Mouse (Mus musculus) spleen, adult 2 months (tissue): ENCODE measurements around the gene Srgap2. TPM values are rescaled to one million over a fixed set of nuclear protein-coding genes. Genes with fewer than 3 reads are reported as not detected.
A peak's percentile ranks its signal among the peaks of the same experiment; 100 is the strongest.

Experiments
- DNase-seq, 2 experiments: peaks; one replicate each; pipeline versions ENCODE4 v3.0.0 to v3.0.0-alpha.2; 2012 to 2021; ENCODE audit warnings: low spot score in 2 of 2, low read depth in 1 of 2
- H3K27ac ChIP-seq: fragments of 200-500 bp; 2 replicates; pipeline ENCODE4 v1.5.1; 2012; ENCODE audit warnings: low read length, inconsistent platforms; ENCODE audit not compliant: insufficient read depth
- H3K27me3 ChIP-seq: fragments of 200-500 bp; 2 replicates; pipeline ENCODE4 v1.6.1; 2012; ENCODE audit warnings: mild to moderate bottlenecking, moderate library complexity, low read length, inconsistent platforms; ENCODE audit not compliant: control insufficient read depth, insufficient read depth
- H3K36me3 ChIP-seq: fragments of 200-500 bp; 2 replicates; pipeline ENCODE4 v1.6.1; 2012; ENCODE audit warnings: mild to moderate bottlenecking, low read length, inconsistent platforms; ENCODE audit not compliant: control insufficient read depth, insufficient read depth
- H3K4me1 ChIP-seq: fragments of 200-500 bp; 2 replicates; pipeline ENCODE4 v1.6.1; 2011; ENCODE audit warnings: inconsistent platforms; ENCODE audit not compliant: control insufficient read depth, insufficient read depth, insufficient read length
- H3K4me3 ChIP-seq: fragments of 200-500 bp; 2 replicates; pipeline ENCODE4 v1.5.1; 2011; ENCODE audit warnings: mild to moderate bottlenecking, inconsistent platforms; ENCODE audit not compliant: insufficient read depth, insufficient read length; ENCODE audit errors: extremely low read depth
- CTCF ChIP-seq: fragments of 200-500 bp; IDR thresholded peaks from 2 replicates; pipeline ENCODE4 v1.5.1; 2011; ENCODE audit warnings: mild to moderate bottlenecking, inconsistent platforms; ENCODE audit not compliant: insufficient read depth, insufficient read length, insufficient replicate concordance; ENCODE audit errors: extremely low read depth
- POLR2A ChIP-seq: fragments of 200-500 bp; IDR thresholded peaks from 2 replicates; pipeline ENCODE4 v1.6.1; 2011; ENCODE audit warnings: low read depth, low read length, inconsistent platforms
- WGBS: fragments of 180-500 bp; shearing (Covaris S2); methylation state at CpG from one replicate; pipeline ENCODE4 v1.1.7; 2018; 5-methylcytosine and 5-hydroxymethylcytosine counted together
- polyA plus RNA-seq: library from polyadenylated mRNA; depleted of rRNA; stranded (reverse); fragments of >200 nt; gene quantifications from 2 replicates; pipeline ENCODE4 v1.2.3, GENCODE M21; 2012

The Srgap2 gene
- polyA plus RNA-seq, 1 experiment, result 11.0 TPM

DNA sequence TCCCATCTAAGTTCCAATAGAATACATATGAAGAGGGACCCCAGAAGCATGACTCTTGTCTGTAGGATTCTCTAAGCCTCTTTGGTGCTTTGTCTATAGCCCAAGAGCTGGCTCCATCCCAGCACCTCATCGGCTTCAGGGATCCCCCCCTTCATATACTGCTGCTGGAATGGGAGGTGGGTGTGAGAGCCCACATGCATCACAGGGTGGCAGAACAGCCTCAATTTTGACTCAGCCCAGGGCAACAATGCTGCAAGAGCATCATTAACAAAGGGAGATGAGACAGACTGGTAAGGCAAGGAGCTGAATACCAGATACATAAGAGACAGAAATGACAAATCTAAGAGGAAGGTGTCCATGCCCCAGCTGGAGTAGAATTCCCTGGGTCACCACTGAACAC is 243.0 kb downstream of the Srgap2 start:
- no peak for DNase-seq
- peaks cover 3% of the 10 kb centered on the region; the same call in 1 of the 2 replicates for H3K4me1 ChIP-seq
- H3K27ac ChIP-seq, result no peak overlapping the region
- H3K4me3 ChIP-seq, result no peak overlapping the region
- no peak for TF ChIP-seq CTCF
- no peak for TF ChIP-seq POLR2A
- H3K27me3 ChIP-seq, result no peaks in the 10 kb centered on the region
- no peaks in the 10 kb centered on the region for H3K36me3 ChIP-seq
- 96% methylated on average over 1 of the region's 1 CpGs for WGBS

DNA sequence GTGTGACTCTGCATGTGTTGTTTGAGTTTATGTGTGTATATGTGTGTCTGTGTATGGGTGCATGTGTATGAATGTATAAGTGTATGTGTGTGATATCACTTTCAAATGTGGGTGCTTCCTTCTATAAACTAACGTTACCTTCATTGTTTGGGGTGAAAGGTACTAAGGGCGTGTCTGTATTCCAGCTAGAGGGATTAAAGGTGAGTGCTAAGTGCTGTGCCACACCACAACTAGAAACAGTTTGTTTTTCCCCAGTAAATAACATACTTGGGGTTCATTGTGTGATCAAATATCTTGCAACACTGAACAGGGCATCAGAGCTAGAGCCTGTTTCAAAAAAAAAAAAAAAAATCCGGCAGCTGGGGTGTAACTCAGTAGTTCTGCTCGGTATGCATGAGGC is 245.4 kb downstream of the Srgap2 start:
- peaks cover 3% of the 10 kb centered on the region; the same call in 1 of the 2 replicates for H3K4me1 ChIP-seq
- no peak for DNase-seq
- no peak overlapping the region for H3K27ac ChIP-seq
- no peaks in the 10 kb centered on the region for H3K36me3 ChIP-seq
- no peaks in the 10 kb centered on the region for H3K27me3 ChIP-seq
- no peak overlapping the region for H3K4me3 ChIP-seq
- no peak for TF ChIP-seq CTCF
- no peak for TF ChIP-seq POLR2A
- WGBS, result 83% methylated on average over 4 of the region's 4 CpGs

DNA sequence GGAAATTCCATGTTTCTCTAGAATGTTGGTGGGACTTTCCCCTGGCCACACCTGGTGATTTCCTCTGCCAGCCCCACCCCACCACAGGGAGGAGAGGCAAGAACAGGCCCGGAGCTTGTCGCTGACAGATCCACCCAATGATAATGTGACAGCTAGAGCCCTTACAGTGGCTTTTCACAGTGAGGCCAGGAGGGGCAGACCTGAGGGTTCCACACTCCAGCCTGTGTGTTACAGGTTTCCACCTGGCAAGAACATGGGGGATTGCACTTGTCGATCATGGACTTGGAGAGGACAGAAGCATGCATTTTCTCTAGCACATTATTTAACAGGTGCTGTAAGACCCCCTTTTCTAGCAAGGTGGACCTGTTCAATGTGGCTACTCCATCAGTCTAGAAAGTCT is 246.9 kb downstream of the Srgap2 start:
- H3K4me1 ChIP-seq, result peaks cover 3% of the 10 kb centered on the region; the same call in 1 of the 2 replicates
- TF ChIP-seq CTCF (no peak), POLR2A (no peak)
- no peaks in the 10 kb centered on the region for H3K36me3 ChIP-seq
- DNase-seq, result peak in 1 of 2 experiments; percentile 27
- H3K4me3 ChIP-seq, result no peak overlapping the region
- WGBS, result 45% methylated on average over 3 of the region's 3 CpGs
- 0 out of 2 replicates have a peak overlapping the region, but pooled peaks have one; percentile 15 for H3K27ac ChIP-seq
- no peaks in the 10 kb centered on the region for H3K27me3 ChIP-seq

DNA sequence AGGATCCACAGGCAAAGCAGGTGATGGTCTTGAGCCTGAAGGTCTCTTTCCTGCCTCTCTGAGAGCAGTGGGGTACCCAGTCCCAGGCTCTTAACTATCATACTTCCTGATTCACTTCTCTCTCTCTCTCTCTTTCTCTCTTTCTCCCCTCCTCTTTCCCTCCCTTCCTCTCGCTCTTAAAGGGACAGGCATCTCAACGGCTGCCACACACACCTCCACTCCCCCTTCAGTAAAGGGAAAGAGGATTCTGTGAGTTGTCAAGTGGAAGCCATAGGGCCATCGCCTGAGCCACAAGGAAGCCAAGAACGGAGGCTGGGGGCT is 247.7 kb downstream of the Srgap2 start, which contains the start of gene Ikbke:
TSS of gene Ikbke (minus strand) at position 151 of the 321 bp plus-strand sequence.
- no peaks in the 10 kb centered on the region for H3K27me3 ChIP-seq
- H3K27ac ChIP-seq, result peak within 1 kb of the TSS; percentile 77
- H3K36me3 ChIP-seq, result no peaks in the 10 kb centered on the region
- H3K4me1 ChIP-seq, result peaks cover 3% of the 10 kb centered on the region; the same call in 1 of the 2 replicates
- H3K4me3 ChIP-seq, result peak within 1 kb of the TSS; percentile 59
- DNase-seq, result no peak
- WGBS, result 9% methylated on average over 4 of the region's 4 CpGs
- no peak; the same call in 1 of the 2 replicates for TF ChIP-seq POLR2A
- TF ChIP-seq CTCF, result no peak

DNA sequence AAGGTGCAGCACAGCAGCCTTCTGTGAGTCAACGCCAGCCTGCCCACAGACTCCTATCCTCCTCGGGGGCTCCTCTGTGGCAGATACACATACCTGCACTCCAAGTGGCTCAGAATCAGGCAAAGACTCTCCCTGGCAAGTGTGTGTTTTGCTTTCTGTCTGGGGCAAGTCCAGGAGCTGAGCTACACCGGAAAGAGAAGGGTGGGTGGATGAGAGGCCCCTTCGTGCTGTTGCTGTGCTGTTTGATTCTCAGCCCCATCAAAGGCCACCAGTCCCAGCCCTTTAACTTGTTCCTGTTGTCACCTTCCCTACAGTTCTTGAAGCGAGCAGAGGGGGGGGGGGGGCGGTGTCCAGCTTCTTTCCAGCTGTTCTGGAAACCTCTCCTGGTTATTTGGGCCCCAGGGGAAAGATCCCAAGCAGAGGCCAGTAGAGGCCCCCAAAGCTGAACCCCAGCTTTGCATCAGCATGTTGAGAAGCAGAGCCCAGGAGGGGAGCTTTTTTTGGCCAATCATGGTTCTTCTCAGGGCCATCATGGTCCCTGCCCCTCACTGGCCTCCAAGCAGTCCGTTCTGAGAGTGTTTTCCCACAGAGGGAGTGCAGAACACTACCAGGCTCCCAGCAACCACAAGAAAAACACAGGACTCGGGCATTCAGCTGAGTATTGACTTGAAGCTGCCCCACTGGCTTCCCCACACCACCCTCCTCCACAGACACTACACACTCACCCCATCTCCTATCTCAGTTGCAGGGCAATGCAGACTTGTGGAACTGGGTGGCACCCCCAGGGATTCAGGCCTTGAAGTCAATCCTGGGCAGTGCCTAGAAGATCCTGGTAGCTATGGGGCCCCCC is 248.3 kb downstream of the Srgap2 start:
- whole genome bisulfite sequencing, result 11% methylated on average over 8 of the region's 8 CpGs
- H3K4me3 ChIP-seq, result peak overlapping the region; percentile 59
- no peaks in the 10 kb centered on the region for H3K27me3 ChIP-seq
- no peaks in the 10 kb centered on the region for H3K36me3 ChIP-seq
- H3K27ac ChIP-seq, result peak overlapping the region; percentile 77
- H3K4me1 ChIP-seq, result peaks cover 3% of the 10 kb centered on the region; the same call in 1 of the 2 replicates
- DNase-seq, result peak in 1 of 2 experiments; percentile 20
- TF ChIP-seq POLR2A, result no peak
- no peak for TF ChIP-seq CTCF

DNA sequence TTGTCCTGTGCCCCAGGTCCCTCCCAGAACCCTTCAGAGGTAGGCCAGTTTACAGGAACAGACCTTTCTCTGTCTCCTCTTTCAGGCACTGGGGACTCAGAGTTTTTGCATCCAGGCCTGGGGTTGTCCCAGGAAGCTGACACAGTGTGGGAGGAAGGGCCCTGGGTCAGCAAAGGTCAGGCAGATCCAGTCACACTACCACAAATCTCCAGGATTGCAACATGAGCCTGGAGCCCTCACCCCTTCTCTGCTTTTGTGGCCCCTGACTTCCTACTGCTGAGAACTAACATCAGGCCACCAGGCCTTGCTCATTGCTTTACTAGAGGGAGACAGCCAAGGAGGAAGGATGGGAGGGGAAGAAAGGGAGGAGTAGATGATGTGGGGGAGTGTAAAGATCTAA is 250.3 kb downstream of the Srgap2 start:
- H3K36me3 ChIP-seq, result peaks cover 1% of the 10 kb centered on the region; the same call in 1 of the 2 replicates
- TF ChIP-seq CTCF (no peak), POLR2A (no peak)
- H3K27me3 ChIP-seq, result no peaks in the 10 kb centered on the region
- H3K27ac ChIP-seq, result no peak overlapping the region
- H3K4me3 ChIP-seq, result no peak overlapping the region
- no peak for DNase-seq
- peaks cover 3% of the 10 kb centered on the region; the same call in 1 of the 2 replicates for H3K4me1 ChIP-seq

DNA sequence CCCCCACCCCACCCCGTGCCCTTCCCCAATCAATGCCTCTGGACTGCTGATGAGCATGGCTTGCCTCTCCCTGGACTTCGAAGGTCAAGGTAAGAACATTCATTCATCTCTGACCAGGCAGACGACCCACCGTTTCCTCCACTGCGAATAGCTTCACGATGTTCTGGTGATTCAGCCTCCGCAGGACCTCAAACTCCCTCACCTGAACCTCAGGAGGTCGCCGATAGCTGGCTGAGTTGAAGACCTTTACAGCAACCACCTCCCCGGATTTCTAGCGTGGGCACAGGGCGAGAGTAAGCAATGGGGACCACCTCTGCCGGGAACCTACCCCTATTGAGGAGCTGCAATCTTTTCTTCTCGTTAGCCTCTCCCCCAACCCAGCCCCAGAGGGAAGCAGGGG is 251.6 kb downstream of the Srgap2 start:
- DNase-seq, result no peak
- TF ChIP-seq CTCF, result no peak
- no peak for TF ChIP-seq POLR2A
- 87% methylated on average over 12 of the region's 14 CpGs for WGBS
- Histone ChIP-seq H3K27me3 (no peaks in the 10 kb centered on the region), H3K4me3 (no peak overlapping the region), H3K4me1 (peaks cover under 1% of the 10 kb centered on the region; the same call in 1 of the 2 replicates), H3K36me3 (peaks cover 1% of the 10 kb centered on the region; the same call in 1 of the 2 replicates), H3K27ac (no peak overlapping the region)
